Mouse (Mus musculus): ENCODE measurements around the gene Clk1. TPM values are rescaled to one million over a fixed set of nuclear protein-coding genes. Genes with fewer than 3 reads are reported as not detected.

The Clk1 gene
- total RNA-seq, 1 experiment: 137 TPM

GRCm38 (mm10) chr1:58424551-58424950 is 685 bp upstream of the Clk1 start:
- H3K9me3 ChIP-seq (ENCODE audit: control insufficient read depth, insufficient read depth, low read depth, low read length): no peaks in the 10 kb centered on the region
- peaks cover 11% of the 10 kb centered on the region for H3K36me3 ChIP-seq (ENCODE audit: control insufficient read depth, insufficient read depth, low read length, poor library complexity, severe bottlenecking)
- peaks cover 7 to 8% of the 10 kb centered on the region in 2 experiments; a peak in 3 of 4 replicates for H3K4me1 ChIP-seq (ENCODE audit: control insufficient read depth in 2 of 2, insufficient read depth in 2 of 2, low read length in 2 of 2, poor library complexity in 1 of 2)
- DNase-seq (ENCODE audit: low read depth, low spot score): peak; percentile 66
- H3K9ac ChIP-seq (ENCODE audit: insufficient read depth, low read depth, low read length, poor library complexity, severe bottlenecking): no peak overlapping the region
- no peak overlapping the region; a peak in 1 of 4 replicates for H3K4me3 ChIP-seq (ENCODE audit: insufficient read depth in 1 of 2, low read depth in 1 of 2, low read length in 2 of 2, poor library complexity in 1 of 2, severe bottlenecking in 1 of 2)
- in situ Hi-C loops (cut with MboI; ENCODE audit: low sequenced_read_pairs in 2 of 2, unreplicated experiment in 2 of 2): loop anchor here in 1 of 2 experiments (25.0 kb wide), 1 partner anchor 1288 kb away; no protein-coding TSS in a partner anchor
- peak overlapping the region; percentile 84; the same call in 1 of the 2 replicates for H3K27ac ChIP-seq (ENCODE audit: insufficient read depth, low read depth, low read length, poor library complexity, severe bottlenecking)
- TF ChIP-seq CHD2 (IDR thresholded peaks at IDR 0.05; ENCODE audit: low read depth, low read length) (no peak), ZNF384 (IDR thresholded peaks at IDR 0.05; ENCODE audit: low read depth, low read length) (no peak), ZC3H11A (IDR thresholded peaks at IDR 0.05; ENCODE audit: borderline replicate concordance, low read depth, low read length) (no peak), MAFK (IDR thresholded peaks at IDR 0.05; ENCODE audit: insufficient read depth, low read depth, low read length) (no peak), HCFC1 (IDR thresholded peaks at IDR 0.05; ENCODE audit: borderline replicate concordance, insufficient read depth, low read length) (no peak)

GRCm38 (mm10) chr1:58422879-58423278 is 987 bp downstream of the Clk1 start:
- TF ChIP-seq MAFK (IDR thresholded peaks at IDR 0.05; ENCODE audit: insufficient read depth, low read depth, low read length) (peak; percentile 95), ZC3H11A (IDR thresholded peaks at IDR 0.05; ENCODE audit: borderline replicate concordance, low read depth, low read length) (no peak)
- DNase-seq (ENCODE audit: low read depth, low spot score): no peak
- Histone ChIP-seq H3K4me3 (ENCODE audit: insufficient read depth in 1 of 2, low read depth in 1 of 2, low read length in 2 of 2, poor library complexity in 1 of 2, severe bottlenecking in 1 of 2) (peak overlapping the region; percentile 75 to 91), H3K4me1 (ENCODE audit: control insufficient read depth in 2 of 2, insufficient read depth in 2 of 2, low read length in 2 of 2, poor library complexity in 1 of 2) (peaks cover 7 to 8% of the 10 kb centered on the region in 2 experiments; a peak in 3 of 4 replicates), H3K9ac (ENCODE audit: insufficient read depth, low read depth, low read length, poor library complexity, severe bottlenecking) (peak overlapping the region; percentile 91), H3K36me3 (ENCODE audit: control insufficient read depth, insufficient read depth, low read length, poor library complexity, severe bottlenecking) (peaks cover 24% of the 10 kb centered on the region), H3K27ac (ENCODE audit: insufficient read depth, low read depth, low read length, poor library complexity, severe bottlenecking) (no peak overlapping the region), H3K9me3 (ENCODE audit: control insufficient read depth, insufficient read depth, low read depth, low read length) (no peaks in the 10 kb centered on the region)
- in situ Hi-C loops (cut with MboI; ENCODE audit: low sequenced_read_pairs in 2 of 2, unreplicated experiment in 2 of 2): loop anchor here in 1 of 2 experiments (25.0 kb wide), 1 partner anchor 1289 kb away; no protein-coding TSS in a partner anchor

GRCm38 (mm10) chr1:58420961-58421360 is 2.9 kb downstream of the Clk1 start:
- no peak for DNase-seq (ENCODE audit: low read depth, low spot score)
- Histone ChIP-seq H3K27ac (ENCODE audit: insufficient read depth, low read depth, low read length, poor library complexity, severe bottlenecking) (no peak overlapping the region), H3K36me3 (ENCODE audit: control insufficient read depth, insufficient read depth, low read length, poor library complexity, severe bottlenecking) (peaks cover 29% of the 10 kb centered on the region), H3K4me3 (ENCODE audit: insufficient read depth in 1 of 2, low read depth in 1 of 2, low read length in 2 of 2, poor library complexity in 1 of 2, severe bottlenecking in 1 of 2) (no peak overlapping the region), H3K9ac (ENCODE audit: insufficient read depth, low read depth, low read length, poor library complexity, severe bottlenecking) (no peak overlapping the region), H3K9me3 (ENCODE audit: control insufficient read depth, insufficient read depth, low read depth, low read length) (no peaks in the 10 kb centered on the region), H3K4me1 (ENCODE audit: control insufficient read depth in 2 of 2, insufficient read depth in 2 of 2, low read length in 2 of 2, poor library complexity in 1 of 2) (peaks cover 7 to 8% of the 10 kb centered on the region in 2 experiments; a peak in 3 of 4 replicates)
- in situ Hi-C loops (cut with MboI; ENCODE audit: low sequenced_read_pairs in 2 of 2, unreplicated experiment in 2 of 2): loop anchor here in 1 of 2 experiments (25.0 kb wide), 1 partner anchor 1291 kb away; no protein-coding TSS in a partner anchor
- TF ChIP-seq ZNF384 (IDR thresholded peaks at IDR 0.05; ENCODE audit: low read depth, low read length): no peak
- TF ChIP-seq ZC3H11A (IDR thresholded peaks at IDR 0.05; ENCODE audit: borderline replicate concordance, low read depth, low read length): no peak
- no peak for TF ChIP-seq MAFK (IDR thresholded peaks at IDR 0.05; ENCODE audit: insufficient read depth, low read depth, low read length)
- no peak for TF ChIP-seq HCFC1 (IDR thresholded peaks at IDR 0.05; ENCODE audit: borderline replicate concordance, insufficient read depth, low read length)
- TF ChIP-seq CHD2 (IDR thresholded peaks at IDR 0.05; ENCODE audit: low read depth, low read length): no peak

GRCm38 (mm10) chr1:58420032-58420431 is 3.8 kb downstream of the Clk1 start:
- TF ChIP-seq ZC3H11A (IDR thresholded peaks at IDR 0.05; ENCODE audit: borderline replicate concordance, low read depth, low read length): no peak
- TF ChIP-seq HCFC1 (IDR thresholded peaks at IDR 0.05; ENCODE audit: borderline replicate concordance, insufficient read depth, low read length): no peak
- no peak for TF ChIP-seq ZNF384 (IDR thresholded peaks at IDR 0.05; ENCODE audit: low read depth, low read length)
- Histone ChIP-seq H3K9ac (ENCODE audit: insufficient read depth, low read depth, low read length, poor library complexity, severe bottlenecking) (no peak overlapping the region), H3K27ac (ENCODE audit: insufficient read depth, low read depth, low read length, poor library complexity, severe bottlenecking) (no peak overlapping the region), H3K4me3 (ENCODE audit: insufficient read depth in 1 of 2, low read depth in 1 of 2, low read length in 2 of 2, poor library complexity in 1 of 2, severe bottlenecking in 1 of 2) (no peak overlapping the region), H3K9me3 (ENCODE audit: control insufficient read depth, insufficient read depth, low read depth, low read length) (no peaks in the 10 kb centered on the region), H3K4me1 (ENCODE audit: control insufficient read depth in 2 of 2, insufficient read depth in 2 of 2, low read length in 2 of 2, poor library complexity in 1 of 2) (peaks cover 4 to 5% of the 10 kb centered on the region in 2 experiments; a peak in 3 of 4 replicates), H3K36me3 (ENCODE audit: control insufficient read depth, insufficient read depth, low read length, poor library complexity, severe bottlenecking) (peaks cover 31% of the 10 kb centered on the region)
- in situ Hi-C loops (cut with MboI; ENCODE audit: low sequenced_read_pairs in 2 of 2, unreplicated experiment in 2 of 2): loop anchor here in 1 of 2 experiments (25.0 kb wide), 1 partner anchor 1292 kb away; no protein-coding TSS in a partner anchor
- no peak for DNase-seq (ENCODE audit: low read depth, low spot score)
